Comparison of ENCODE assay signal across 30 mouse cellular contexts in genomic region chr7:111676483-111676882, GRCm38 (mm10).
A peak's percentile ranks its signal among the peaks of the same experiment; 100 is the strongest.
DNase-seq lines count a peak whose midpoint lies in the region; ATAC-seq and TF ChIP-seq lines count a peak whose summit lies in the region.
"Had no signal": no experiment of that assay in that cellular context is flagged by ENCODE, and none has a peak within 500 bp of the region (broad histone marks: within the 10 kb centered on the region; RNA-seq: fewer than 3 reads in every experiment).

No protein-coding gene starts in this region.

- H3K4me1 ChIP-seq in heart, embryonic 11.5 days (ENCODE audit: control insufficient read depth, insufficient read depth, low read length), result peaks cover 16% of the 10 kb centered on the region
- H3K4me1 ChIP-seq in heart, embryonic 10.5 days, result peaks cover 38% of the 10 kb centered on the region
- peaks cover 41% of the 10 kb centered on the region for H3K4me1 ChIP-seq in heart, embryonic 15.5 days (replicated peaks)
- H3K4me1 ChIP-seq in heart, postnatal 0 days (ENCODE audit: control insufficient read depth, insufficient read depth), result peaks cover 40% of the 10 kb centered on the region

- TF ChIP-seq CTCF in heart, postnatal 0 days (IDR thresholded peaks at IDR 0.05; ENCODE audit: low read depth), result no peak

- H3K4me3 ChIP-seq in heart, embryonic 11.5 days (ENCODE audit: low read depth, low read length), result no peak overlapping the region
- no peak overlapping the region for H3K4me3 ChIP-seq in heart, embryonic 10.5 days
- H3K4me3 ChIP-seq in heart, embryonic 15.5 days, result no peak overlapping the region
- no peak overlapping the region for H3K4me3 ChIP-seq in heart, postnatal 0 days (ENCODE audit: low read depth, low read length)
- H3K4me3 ChIP-seq: forebrain, embryonic 10.5 days; forebrain, embryonic 13.5 days; heart, embryonic 13.5 days had no signal

- 38% methylated on average over 3 of the region's 3 CpGs for WGBS in heart, embryonic 11.5 days (ENCODE audit: insufficient replicate concordance)
- 41% methylated on average over 3 of the region's 3 CpGs for WGBS in heart, embryonic 10.5 days
- WGBS in heart, embryonic 15.5 days, result 51% methylated on average over 3 of the region's 3 CpGs
- 48% methylated on average over 3 of the region's 3 CpGs for WGBS in heart, postnatal 0 days

- no peak overlapping the region for H3K4me2 ChIP-seq in heart, embryonic 11.5 days
- H3K4me2 ChIP-seq in heart, embryonic 15.5 days, result no peak overlapping the region
- H3K4me2 ChIP-seq in heart, postnatal 0 days (ENCODE audit: low read depth, low read length), result no peak overlapping the region
- H3K4me2 ChIP-seq: forebrain, embryonic 13.5 days; heart, embryonic 13.5 days; hindbrain, embryonic 14.5 days had no signal

- H3K9me3 ChIP-seq in heart, embryonic 11.5 days (replicated peaks; ENCODE audit: control insufficient read depth, low read length), result no peaks in the 10 kb centered on the region
- no peaks in the 10 kb centered on the region for H3K9me3 ChIP-seq in heart, embryonic 10.5 days
- no peaks in the 10 kb centered on the region for H3K9me3 ChIP-seq in heart, embryonic 15.5 days (replicated peaks)
- no peaks in the 10 kb centered on the region for H3K9me3 ChIP-seq in heart, postnatal 0 days (replicated peaks; ENCODE audit: control insufficient read depth, low read length)
- H3K9me3 ChIP-seq: forebrain, embryonic 10.5 days; forebrain, embryonic 13.5 days had no signal

- no peak overlapping the region for H3K27ac ChIP-seq in heart, embryonic 11.5 days (ENCODE audit: low read depth, low read length)
- no peak overlapping the region for H3K27ac ChIP-seq in heart, embryonic 10.5 days
- peak overlapping the region; percentile 21; the same call in 1 of the 2 replicates for H3K27ac ChIP-seq in heart, embryonic 15.5 days
- H3K27ac ChIP-seq in heart, postnatal 0 days (ENCODE audit: low read depth), result peak overlapping the region; percentile 8; the same call in 1 of the 2 replicates
- H3K27ac ChIP-seq: forebrain, embryonic 10.5 days; forebrain, embryonic 13.5 days; heart, embryonic 13.5 days; hindbrain, embryonic 14.5 days; hindbrain, postnatal 0 days had no signal

- DNase-seq in heart, adult 11 months, result peak; percentile 94
- DNase-seq in heart, adult 9 months (ENCODE audit: low spot score in 2 of 2), result peak; percentile 18 to 20
- no peak for DNase-seq in heart, embryonic 10.5 days (ENCODE audit: low spot score)
- no peak for DNase-seq in heart, postnatal 36 days
- no peak for DNase-seq in heart, postnatal 0 days (ENCODE audit: low spot score)
- DNase-seq in right cerebral cortex, postnatal 4 days, result no peak
- DNase-seq: adrenal gland, adult 2 months; adrenal gland, postnatal 25 days; B cell, adult 2 months; cerebellum, adult 11-12 months; cerebellum, adult 8-10 months; cerebellum, postnatal 10 days; cerebellum, postnatal 36 days; embryo, embryonic 11 days; gastrocnemius, postnatal 10 days; gastrocnemius, postnatal 36 days; kidney, adult 18-20 months; kidney, adult 9 months had no signal

- no peak for ATAC-seq in heart, embryonic 11.5 days (replicated peaks; ENCODE audit: insufficient number of reproducible peaks, low FRiP score, low TSS enrichment)
- 0 out of 2 replicates have a peak, but pooled peaks have one; percentile 32 for ATAC-seq in heart, embryonic 15.5 days (replicated peaks; ENCODE audit: insufficient number of reproducible peaks, insufficient read depth, low FRiP score, low read depth)
- peak; percentile 58; the same call in 1 of the 2 replicates for ATAC-seq in heart, postnatal 0 days (ENCODE audit: insufficient read depth, low read depth)
- ATAC-seq: forebrain, embryonic 13.5 days; forebrain, embryonic 16.5 days; hindbrain, postnatal 0 days; inflammation-experienced regulatory T-cells, adult 6 months; intestine, embryonic 16.5 days; Patski had no signal

- no peaks in the 10 kb centered on the region for H3K27me3 ChIP-seq in heart, embryonic 11.5 days (ENCODE audit: control insufficient read depth, insufficient read depth, low read length)
- H3K27me3 ChIP-seq in heart, embryonic 10.5 days (ENCODE audit: insufficient read depth, poor library complexity, severe bottlenecking), result no peaks in the 10 kb centered on the region
- no peaks in the 10 kb centered on the region for H3K27me3 ChIP-seq in heart, embryonic 15.5 days
- H3K27me3 ChIP-seq in heart, postnatal 0 days (ENCODE audit: control insufficient read depth, insufficient read depth, low read length), result no peaks in the 10 kb centered on the region
- H3K27me3 ChIP-seq: forebrain, embryonic 13.5 days; heart, embryonic 13.5 days; Patski had no signal

- H3K9ac ChIP-seq in heart, embryonic 11.5 days (ENCODE audit: low read depth, low read length), result no peak overlapping the region
- H3K9ac ChIP-seq in heart, embryonic 15.5 days, result no peak overlapping the region
- no peak overlapping the region for H3K9ac ChIP-seq in heart, postnatal 0 days (replicated peaks; ENCODE audit: low read depth, low read length)
- H3K9ac ChIP-seq: forebrain, embryonic 13.5 days; heart, embryonic 13.5 days; hindbrain, embryonic 14.5 days had no signal

- no peaks in the 10 kb centered on the region for H3K36me3 ChIP-seq in heart, embryonic 11.5 days (ENCODE audit: control insufficient read depth, insufficient read depth, low read length)
- no peaks in the 10 kb centered on the region for H3K36me3 ChIP-seq in heart, embryonic 10.5 days
- no peaks in the 10 kb centered on the region for H3K36me3 ChIP-seq in heart, embryonic 15.5 days
- peaks cover 5% of the 10 kb centered on the region; the same call in 1 of the 2 replicates for H3K36me3 ChIP-seq in heart, postnatal 0 days (replicated peaks; ENCODE audit: control insufficient read depth, insufficient read depth, low read length)
- H3K36me3 ChIP-seq: forebrain, embryonic 10.5 days; G1E; heart, embryonic 13.5 days had no signal

- TF ChIP-seq EP300 in heart, postnatal 0 days (IDR thresholded peaks at IDR 0.05; ENCODE audit: low read depth), result 0 out of 2 replicates have a peak, but pooled peaks have one; percentile 29

- intact Hi-C loops in heart, postnatal 36 days (cut with DNase I), result no loop called here

Comparison
In these comparisons a context has a peak if more than half of its experiments do, and no peak if none do; other contexts are left out.
1. DNase-seq: peak in heart, adult 11 months (single experiment) and heart, adult 9 months (2 of 2); none in heart, embryonic 10.5 days (single experiment), heart, postnatal 36 days (0 of 2), heart, postnatal 0 days (single experiment) and right cerebral cortex, postnatal 4 days (single experiment).
2. H3K27ac ChIP-seq: peak in heart, embryonic 15.5 days (single experiment) and heart, postnatal 0 days (single experiment); none in heart, embryonic 11.5 days (single experiment) and heart, embryonic 10.5 days (single experiment).